8 mouse cellular contexts compared by ENCODE assay signal in the genomic region with DNA sequence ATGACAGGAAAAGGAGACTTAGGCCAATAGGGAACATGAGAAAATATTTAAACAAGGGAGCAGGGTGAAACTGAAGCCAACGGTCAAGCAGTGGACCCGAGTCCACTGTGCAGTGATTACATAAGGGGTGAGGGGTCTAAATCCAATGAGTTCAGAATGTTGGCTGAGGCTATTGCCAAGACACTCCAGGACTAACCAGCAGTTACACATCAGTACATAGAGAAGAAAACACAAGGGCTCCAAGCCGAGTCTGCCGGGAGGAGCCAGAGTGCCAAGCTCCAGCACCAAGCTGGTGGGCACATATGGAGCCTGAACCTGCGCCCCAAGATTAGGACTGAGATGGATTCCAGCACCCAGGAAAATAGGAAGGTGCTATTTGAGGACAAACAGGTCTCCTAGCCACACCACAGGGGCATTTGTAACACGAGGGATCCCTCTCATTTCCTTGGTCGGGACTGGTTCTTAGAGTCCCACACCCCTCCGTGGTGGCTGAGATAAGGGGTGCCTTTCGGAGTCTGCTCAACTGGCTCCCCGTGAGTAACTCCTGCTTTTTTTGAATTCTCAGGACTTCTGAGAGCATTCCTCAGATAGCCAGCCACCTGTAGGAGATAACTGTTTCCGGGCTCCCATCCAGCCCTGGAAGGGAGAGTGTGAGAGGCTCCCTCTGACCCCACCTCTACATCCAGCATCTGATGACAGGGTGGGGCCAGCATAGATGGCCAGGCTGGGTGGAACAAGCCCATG. TPM values are rescaled to one million over a fixed set of nuclear protein-coding genes. Genes with fewer than 3 reads are reported as not detected.
A peak's percentile ranks its signal among the peaks of the same experiment; 100 is the strongest.
DNase-seq lines count a peak whose midpoint lies in the region; ATAC-seq and TF ChIP-seq lines count a peak whose summit lies in the region.
"Had no signal": no experiment of that assay in that cellular context is flagged by ENCODE, and none has a peak within 500 bp of the region (broad histone marks: within the 10 kb centered on the region; RNA-seq: fewer than 3 reads in every experiment).

No protein-coding gene starts in this region.

- no peak for TF ChIP-seq POLR2A in thymus, adult 2 months (IDR thresholded peaks at IDR 0.05; ENCODE audit: control insufficient read depth, extremely low read depth, insufficient read depth, low read length, poor library complexity)

- H3K36me3 ChIP-seq in kidney, embryonic 15.5 days: no peaks in the 10 kb centered on the region
- no peaks in the 10 kb centered on the region for H3K36me3 ChIP-seq in lung, embryonic 14.5 days (ENCODE audit: insufficient read depth)
- no peaks in the 10 kb centered on the region for H3K36me3 ChIP-seq in thymus, adult 2 months (ENCODE audit: control insufficient read depth, insufficient read depth, low read length)

- peaks cover 19% of the 10 kb centered on the region; the same call in 1 of the 2 replicates for H3K4me1 ChIP-seq in kidney, embryonic 15.5 days
- H3K4me1 ChIP-seq in lung, embryonic 14.5 days (ENCODE audit: insufficient read depth): peaks cover 9% of the 10 kb centered on the region
- H3K4me1 ChIP-seq in thymus, adult 2 months (replicated peaks; ENCODE audit: control insufficient read depth, insufficient read depth, low read length): peaks cover 19% of the 10 kb centered on the region

- WGBS in kidney, embryonic 15.5 days: 56% methylated on average over 11 of the region's 11 CpGs
- 18% methylated on average over 11 of the region's 11 CpGs for WGBS in lung, embryonic 14.5 days
- WGBS in thymus, adult 2 months: 89% methylated on average over 11 of the region's 11 CpGs

- no peak overlapping the region for H3K9ac ChIP-seq in kidney, embryonic 15.5 days
- H3K9ac ChIP-seq in lung, embryonic 14.5 days: no peak overlapping the region

- 0 out of 2 replicates have a peak overlapping the region, but pooled peaks have one; percentile 23 for H3K27ac ChIP-seq in kidney, embryonic 15.5 days
- H3K27ac ChIP-seq in lung, embryonic 14.5 days (ENCODE audit: low read depth): peak overlapping the region; percentile 74
- no peak overlapping the region for H3K27ac ChIP-seq in thymus, adult 2 months (ENCODE audit: control insufficient read depth, insufficient read depth, low read length)

- ATAC-seq in erythroid progenitor cell, adult 5-6 weeks (replicated peaks; ENCODE audit: low FRiP score, poor library complexity, severe bottlenecking): 0 out of 2 replicates have a peak, but pooled peaks have one; percentile 26
- no peak; the same call in 1 of the 2 replicates for ATAC-seq in kidney, embryonic 15.5 days (replicated peaks; ENCODE audit: low FRiP score)
- peak; percentile 36 for ATAC-seq in lung, embryonic 14.5 days (ENCODE audit: insufficient read depth)
- ATAC-seq: Patski had no signal

- H3K27me3 ChIP-seq in kidney, embryonic 15.5 days: no peaks in the 10 kb centered on the region
- no peaks in the 10 kb centered on the region for H3K27me3 ChIP-seq in lung, embryonic 14.5 days (ENCODE audit: insufficient read depth, low read length)
- no peaks in the 10 kb centered on the region for H3K27me3 ChIP-seq in thymus, adult 2 months (ENCODE audit: control insufficient read depth, insufficient read depth, low read length)
- H3K27me3 ChIP-seq: Patski had no signal

- TF ChIP-seq CTCF in lung, embryonic 14.5 days (IDR thresholded peaks at IDR 0.05; ENCODE audit: low read depth): no peak
- TF ChIP-seq CTCF in thymus, adult 2 months (IDR thresholded peaks at IDR 0.05; ENCODE audit: borderline replicate concordance, control insufficient read depth, extremely low read depth, insufficient read depth, low read length, poor library complexity): no peak

- no peak overlapping the region for H3K4me2 ChIP-seq in kidney, embryonic 15.5 days
- no peak overlapping the region for H3K4me2 ChIP-seq in lung, embryonic 14.5 days

- H3K4me3 ChIP-seq in kidney, embryonic 15.5 days (replicated peaks): no peak overlapping the region
- no peak overlapping the region for H3K4me3 ChIP-seq in lung, embryonic 14.5 days (ENCODE audit: low read depth, low read length)
- no peak overlapping the region for H3K4me3 ChIP-seq in thymus, adult 2 months (ENCODE audit: control insufficient read depth, insufficient read depth, low read length)

- peak; percentile 54 for DNase-seq in adipocyte (ENCODE audit: low spot score)
- DNase-seq in lung, embryonic 14.5 days: peak; percentile 60
- DNase-seq in MN1 (ENCODE audit: low spot score): no peak
- DNase-seq in thymus, adult 2 months: no peak
- DNase-seq in layer of hippocampus, adult 9-10 months (ENCODE audit: low spot score): no peak

- no peaks in the 10 kb centered on the region for H3K9me3 ChIP-seq in kidney, embryonic 15.5 days (replicated peaks)
- no peaks in the 10 kb centered on the region for H3K9me3 ChIP-seq in lung, embryonic 14.5 days (ENCODE audit: low read depth, low read length)

RNA-seq across cellular contexts. Expression of a gene that starts 46.0 kb away (rescaled TPM):
- total RNA-seq in erythroid progenitor cell, adult 5-6 weeks (2015; ENCODE audit: low replicate concordance): 7.6 and 9.2 TPM in 2 replicates
- total RNA-seq in erythroid progenitor cell, adult 5-6 weeks (2017; ENCODE audit: low replicate concordance): 2.2 and 5.9 TPM in 2 replicates
- polyA plus RNA-seq in kidney, embryonic 15.5 days (2015; fragmentation: Nextera tagmentation; extraction: Ambion mirVana): 17.5 and 18.5 TPM in 2 replicates
- polyA plus RNA-seq in lung, embryonic 14.5 days (2014; fragmentation: Nextera tagmentation; extraction: Ambion mirVana): 25.0 and 26.2 TPM in 2 replicates
- 36.8 and 42.3 TPM in 2 replicates for polyA plus RNA-seq in thymus, adult 2 months (2012; rRNA removed)

Comparison
In these comparisons a context has a peak if more than half of its experiments do, and no peak if none do; other contexts are left out.
1. DNase-seq: peak in adipocyte (single experiment) and lung, embryonic 14.5 days (single experiment); none in MN1 (single experiment), thymus, adult 2 months (single experiment) and layer of hippocampus, adult 9-10 months (single experiment).